Mouse (Mus musculus) MEL (cell line): Measurements from ENCODE around the gene Trappc12. TPM values are rescaled to one million over a fixed set of nuclear protein-coding genes. Genes with fewer than 3 reads are reported as not detected.

ENCODE experiments used
- DNase-seq: peaks from one replicate; pipeline ENCODE4 v3.0.0; 2011; ENCODE audit warnings: low read depth, low spot score
- H3K27ac ChIP-seq: 2 replicates; pipeline ENCODE4 v1.5.1; 2012; ENCODE audit warnings: low read depth, mild to moderate bottlenecking, control low read depth, low read length, moderate library complexity; ENCODE audit not compliant: control insufficient read depth
- H3K27me3 ChIP-seq, 2 experiments: fragments of 150-350 bp in 1 of 2; sonication (generic) in 1 of 2; 2 replicates each; pipeline ENCODE4 v1.6.1; 2012; ENCODE audit warnings: low read length in 2 of 2, mild to moderate bottlenecking in 2 of 2, improper control_type of control experiment in 1 of 2, moderate library complexity in 1 of 2; ENCODE audit not compliant: insufficient read depth in 2 of 2, control insufficient read depth in 1 of 2
- H3K36me3 ChIP-seq, 2 experiments: 2 replicates each; pipeline ENCODE4 v1.6.1; 2012 to 2014; ENCODE audit warnings: low read length in 2 of 2, improper control_type of control experiment in 1 of 2, inconsistent platforms in 1 of 2, mild to moderate bottlenecking in 1 of 2; ENCODE audit not compliant: insufficient read depth in 2 of 2, control insufficient read depth in 1 of 2
- H3K4me1 ChIP-seq, 2 experiments: fragments of 150-350 bp in 1 of 2; sonication (generic) in 1 of 2; 2 replicates each; pipeline ENCODE4 v1.6.1; 2012; ENCODE audit warnings: low read length in 2 of 2, improper control_type of control experiment in 1 of 2, mild to moderate bottlenecking in 1 of 2; ENCODE audit not compliant: insufficient read depth in 2 of 2, control insufficient read depth in 1 of 2
- H3K4me3 ChIP-seq, 2 experiments: fragments of 150-350 bp in 1 of 2; sonication (generic) in 1 of 2; 2 replicates each; pipeline ENCODE4 v1.5.1; 2012; ENCODE audit warnings: low read depth in 2 of 2, low read length in 2 of 2, mild to moderate bottlenecking in 2 of 2, moderate library complexity in 2 of 2, control low read depth in 1 of 2, improper control_type of control experiment in 1 of 2; ENCODE audit not compliant: control insufficient read depth in 1 of 2, insufficient read depth in 1 of 2
- H3K79me2 ChIP-seq: 2 replicates; pipeline ENCODE4 v1.6.1; 2012; ENCODE audit warnings: mild to moderate bottlenecking, low read length, moderate library complexity; ENCODE audit not compliant: control insufficient read depth, poor library complexity, insufficient read depth
- H3K9ac ChIP-seq: 2 replicates; pipeline ENCODE4 v1.6.1; 2012; ENCODE audit warnings: low read depth, mild to moderate bottlenecking, control low read depth, low read length, moderate library complexity; ENCODE audit not compliant: control insufficient read depth, poor library complexity, severe bottlenecking
- H3K9me3 ChIP-seq: fragments of 150-350 bp; sonication (generic); replicated peaks from 2 replicates; pipeline ENCODE4 v1.6.1; 2012; ENCODE audit warnings: mild to moderate bottlenecking, low read length, improper control_type of control experiment, moderate library complexity; ENCODE audit not compliant: insufficient read depth
- CTCF ChIP-seq, 3 experiments: IDR thresholded peaks in 2 of 3; conservative IDR thresholded peaks in 1 of 3; 2 replicates each; pipeline ENCODE4 v1.5.1; 2011 to 2012; ENCODE audit warnings: low read length in 3 of 3, low read depth in 2 of 3, mild to moderate bottlenecking in 2 of 3, improper control_type of control experiment in 1 of 3, inconsistent platforms in 1 of 3, mixed read lengths in 1 of 3, moderate library complexity in 1 of 3; ENCODE audit not compliant: control insufficient read depth in 1 of 3, insufficient read depth in 1 of 3, poor library complexity in 1 of 3, severe bottlenecking in 1 of 3
- EP300 ChIP-seq, 2 experiments: IDR thresholded peaks; 2 replicates each; pipeline ENCODE4 v1.6.1; 2011; ENCODE audit warnings: improper control_type of control experiment in 2 of 2, low read length in 2 of 2, low read depth in 1 of 2, mild to moderate bottlenecking in 1 of 2
- GATA1 ChIP-seq: IDR thresholded peaks from 2 replicates; pipeline ENCODE4 v1.6.1; 2011; ENCODE audit warnings: low read depth, low read length, improper control_type of control experiment
- HCFC1 ChIP-seq: IDR thresholded peaks from 2 replicates; pipeline ENCODE4 v1.6.1; 2012; ENCODE audit warnings: low read depth, mild to moderate bottlenecking, inconsistent platforms, low read length, improper control_type of control experiment, moderate library complexity
- MAX ChIP-seq: IDR thresholded peaks from 2 replicates; pipeline ENCODE4 v1.6.1; 2011; ENCODE audit warnings: low read length, improper control_type of control experiment
- MAZ ChIP-seq: IDR thresholded peaks from 2 replicates; pipeline ENCODE4 v1.6.1; 2012; ENCODE audit warnings: low read depth, mild to moderate bottlenecking, inconsistent platforms, low read length, improper control_type of control experiment
- MEF2A ChIP-seq: IDR thresholded peaks from 2 replicates; pipeline ENCODE4 v1.6.1; 2014; ENCODE audit warnings: low read depth, mild to moderate bottlenecking, inconsistent platforms, low read length, improper control_type of control experiment; ENCODE audit not compliant: poor library complexity, insufficient replicate concordance, severe bottlenecking; ENCODE audit errors: extremely low read depth
- MYB ChIP-seq: IDR thresholded peaks from 2 replicates; pipeline ENCODE4 v1.6.1; 2011; ENCODE audit warnings: mild to moderate bottlenecking, low read depth, low read length, improper control_type of control experiment
- MYC ChIP-seq: IDR thresholded peaks from 2 replicates; pipeline ENCODE4 v1.6.1; 2011; ENCODE audit warnings: low read depth, mild to moderate bottlenecking, low read length, improper control_type of control experiment, moderate library complexity
- NELFE ChIP-seq: IDR thresholded peaks from 2 replicates; pipeline ENCODE4 v1.6.1; 2011; ENCODE audit warnings: low read depth, low read length, improper control_type of control experiment
- NRF1 ChIP-seq: IDR thresholded peaks from 2 replicates; pipeline ENCODE4 v1.6.1; 2014; ENCODE audit warnings: low read depth, mild to moderate bottlenecking, inconsistent platforms, low read length, improper control_type of control experiment, moderate library complexity; ENCODE audit not compliant: poor library complexity, insufficient read depth, severe bottlenecking
- RAD21 ChIP-seq: IDR thresholded peaks from 2 replicates; pipeline ENCODE4 v1.6.1; 2011; ENCODE audit warnings: mild to moderate bottlenecking, low read depth, low read length, improper control_type of control experiment
- RCOR1 ChIP-seq: IDR thresholded peaks from 2 replicates; pipeline ENCODE4 v1.6.1; 2012; ENCODE audit warnings: low read depth, mild to moderate bottlenecking, inconsistent platforms, low read length, improper control_type of control experiment
- SIN3A ChIP-seq: IDR thresholded peaks from 2 replicates; pipeline ENCODE4 v1.6.1; 2012; ENCODE audit warnings: low read length, improper control_type of control experiment, inconsistent platforms
- UBTF ChIP-seq: IDR thresholded peaks from 2 replicates; pipeline ENCODE4 v1.6.1; 2012; ENCODE audit warnings: low read depth, mild to moderate bottlenecking, inconsistent platforms, low read length, improper control_type of control experiment, moderate library complexity, borderline replicate concordance; ENCODE audit not compliant: insufficient read depth
- USF1 ChIP-seq: IDR thresholded peaks from 2 replicates; pipeline ENCODE4 v1.6.1; 2014; ENCODE audit warnings: low read depth, mild to moderate bottlenecking, inconsistent platforms, low read length, improper control_type of control experiment, moderate library complexity
- USF2 ChIP-seq, 2 experiments: IDR thresholded peaks; 2 replicates each; pipeline ENCODE4 v1.6.1; 2011 to 2012; ENCODE audit warnings: improper control_type of control experiment in 2 of 2, low read length in 2 of 2, borderline replicate concordance in 1 of 2, inconsistent platforms in 1 of 2, low read depth in 1 of 2, mild to moderate bottlenecking in 1 of 2; ENCODE audit not compliant: insufficient read depth in 1 of 2
- ZC3H11A ChIP-seq: IDR thresholded peaks from 2 replicates; pipeline ENCODE4 v1.6.1; 2012; ENCODE audit warnings: low read depth, mild to moderate bottlenecking, inconsistent platforms, low read length, improper control_type of control experiment
- ZMIZ1 ChIP-seq: IDR thresholded peaks from 2 replicates; pipeline ENCODE4 v1.6.1; 2012; ENCODE audit warnings: low read depth, mild to moderate bottlenecking, inconsistent platforms, low read length, improper control_type of control experiment, moderate library complexity
- polyA plus RNA-seq, 2 experiments: library from polyadenylated mRNA; stranded (reverse) in 1 of 2; unstranded in 1 of 2; fragments of >175 nt in 1 of 2; fragments of >200 nt in 1 of 2; gene quantifications; 2 replicates each; pipeline versions ENCODE4 v1.2.1 to v1.2.4; 2012; ENCODE audit warnings: low replicate concordance in 2 of 2, low read depth in 1 of 2; ENCODE audit not compliant: insufficient read length in 2 of 2, insufficient read depth in 1 of 2, missing spikeins in 1 of 2
- total RNA-seq: library from RNA; depleted of rRNA; stranded (reverse); fragments of 300-350 nt; gene quantifications from 2 replicates; pipeline ENCODE4 v1.2.3, GENCODE M21; 2012

Gene Trappc12
- total and polyA plus RNA-seq, 3 experiments: 31.1 to 35.1 TPM; not detected in 1

DNA sequence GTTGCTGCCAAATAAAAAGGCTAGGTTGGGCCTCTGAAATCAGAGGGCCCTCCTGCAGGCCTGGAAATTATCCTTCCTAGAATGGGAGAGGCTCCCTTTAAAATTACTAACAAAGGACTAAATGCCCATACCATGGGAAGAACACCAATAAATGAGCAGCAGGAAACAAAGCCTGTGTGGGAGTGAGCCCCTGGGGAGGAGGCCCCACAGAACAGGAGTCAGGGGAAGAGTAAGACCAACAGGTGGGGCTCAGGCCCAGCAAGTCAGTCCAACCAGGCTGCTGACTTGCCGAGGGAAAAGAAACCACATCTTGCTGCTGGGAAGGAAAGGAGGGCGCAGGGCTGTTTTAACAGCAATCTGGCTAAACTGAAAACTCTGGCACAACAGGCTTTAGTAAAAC is 33.2 kb downstream of the Trappc12 start:
- no peaks in the 10 kb centered on the region for H3K4me1 ChIP-seq
- TF ChIP-seq EP300 (IDR thresholded peaks at IDR 0.05; ENCODE audit: low read depth in 1 of 2, low read length in 2 of 2) (no peak), USF1 (no peak), ZC3H11A (no peak), GATA1 (no peak), MEF2A (no peak), MYB (no peak), ZMIZ1 (no peak), USF2 (IDR thresholded peaks at IDR 0.05; ENCODE audit: borderline replicate concordance in 1 of 2, insufficient read depth in 1 of 2, low read depth in 1 of 2, low read length in 2 of 2) (no peak), RCOR1 (no peak), UBTF (no peak), MAZ (no peak), MYC (no peak), CTCF (IDR thresholded peaks at IDR 0.05 in 2 of 3, conservative IDR thresholded peaks at IDR 0.05 in 1 of 3; ENCODE audit: control insufficient read depth in 1 of 3, insufficient read depth in 1 of 3, low read depth in 2 of 3, low read length in 3 of 3, poor library complexity in 1 of 3, severe bottlenecking in 1 of 3) (no peak), RAD21 (no peak), SIN3A (no peak), HCFC1 (no peak), MAX (no peak), NRF1 (no peak)
- no peak overlapping the region for H3K4me3 ChIP-seq
- H3K9ac ChIP-seq: no peak overlapping the region
- peaks cover 0 to 9% of the 10 kb centered on the region in 2 experiments; a peak in 2 of 4 replicates for H3K36me3 ChIP-seq
- H3K27me3 ChIP-seq: no peaks in the 10 kb centered on the region
- DNase-seq: no peak
- H3K27ac ChIP-seq: no peak overlapping the region
- no peaks in the 10 kb centered on the region for H3K9me3 ChIP-seq
- H3K79me2 ChIP-seq: no peaks in the 10 kb centered on the region

DNA sequence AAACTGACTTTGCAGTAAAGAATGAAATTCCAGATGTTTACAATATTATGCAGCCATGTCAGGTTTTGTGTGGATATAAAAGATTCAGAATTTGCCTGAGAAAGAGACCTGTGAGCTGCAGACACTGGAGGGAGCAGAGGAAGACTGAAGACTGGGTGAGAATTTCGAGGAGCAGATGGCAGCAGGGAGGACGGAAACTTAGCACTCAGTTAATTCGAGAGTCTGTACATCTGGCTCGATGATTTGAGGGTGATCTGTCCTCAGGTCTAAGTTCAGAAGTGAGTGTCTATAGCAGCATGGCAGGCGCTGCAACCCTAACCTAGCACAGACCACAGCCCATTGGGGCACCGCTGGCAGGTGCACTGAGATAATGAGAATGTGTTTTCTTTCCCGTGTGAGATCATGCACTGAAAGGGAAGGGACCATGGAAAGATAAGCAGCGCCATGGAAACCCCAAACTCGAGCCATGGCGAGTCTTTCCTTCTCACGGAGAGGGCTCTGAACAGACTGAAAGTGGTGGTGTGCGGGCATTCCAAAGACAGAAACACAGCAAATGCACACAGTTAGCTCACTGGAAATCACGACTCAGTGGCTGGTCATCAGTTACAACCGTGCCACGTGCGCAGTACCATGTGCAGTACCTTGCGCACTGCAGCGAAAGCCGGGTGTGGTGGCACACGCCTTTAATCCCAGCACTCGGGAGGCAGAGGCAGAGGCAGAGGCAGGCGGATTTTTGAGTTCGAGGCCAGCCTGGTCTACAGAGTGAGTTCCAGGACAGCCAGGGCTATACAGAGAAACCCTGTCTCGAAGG is 35.2 kb downstream of the Trappc12 start:
- H3K36me3 ChIP-seq: peaks cover 0 to 7% of the 10 kb centered on the region in 2 experiments; a peak in 2 of 4 replicates
- no peaks in the 10 kb centered on the region for H3K9me3 ChIP-seq
- no peaks in the 10 kb centered on the region for H3K79me2 ChIP-seq
- no peak overlapping the region for H3K4me3 ChIP-seq
- DNase-seq: no peak
- no peaks in the 10 kb centered on the region for H3K4me1 ChIP-seq
- H3K9ac ChIP-seq: no peak overlapping the region
- H3K27me3 ChIP-seq: no peaks in the 10 kb centered on the region
- no peak overlapping the region for H3K27ac ChIP-seq
- no peak for TF ChIP-seq NELFE
